Mouse (Mus musculus): Measurements from ENCODE around the gene Madcam1. TPM values are rescaled to one million over a fixed set of nuclear protein-coding genes. Genes with fewer than 3 reads are reported as not detected.
"Not testable (repeated sequence)": the region's sequence is repeated elsewhere in the genome, so short reads cannot be mapped to it uniquely, and the experiment has no call there.

Madcam1 gene
- polyA plus RNA-seq, 1 experiment = not detected

- Histone ChIP-seq H3K27ac (ENCODE audit: insufficient read depth, low read length) (peak overlapping the region; percentile 84), H3K4me3 (ENCODE audit: insufficient read depth, low read length) (no peak overlapping the region), H3K4me1 (ENCODE audit: control insufficient read depth, insufficient read depth, low read length) (no peaks in the 10 kb centered on the region; the same call in 1 of the 2 replicates)
- TF ChIP-seq POLR2A (IDR thresholded peaks at IDR 0.05; ENCODE audit: extremely low read depth, insufficient read depth, low read length) (no peak), CTCF (IDR thresholded peaks at IDR 0.05; ENCODE audit: extremely low read depth, insufficient read depth, low read length) (no peak)
Observed at GRCm38 (mm10) chr10:79696129-79696651, 31.8 kb downstream of the Madcam1 start.

GRCm38 (mm10) chr10:79697916-79698315, 33.6 kb downstream of the Madcam1 start:
- Histone ChIP-seq H3K4me3 (ENCODE audit: insufficient read depth, low read length) (no peak overlapping the region), H3K4me1 (ENCODE audit: control insufficient read depth, insufficient read depth, low read length) (no peaks in the 10 kb centered on the region; the same call in 1 of the 2 replicates), H3K27ac (ENCODE audit: insufficient read depth, low read length) (no peak overlapping the region)
- TF ChIP-seq POLR2A (IDR thresholded peaks at IDR 0.05; ENCODE audit: extremely low read depth, insufficient read depth, low read length) = no peak
- TF ChIP-seq CTCF (IDR thresholded peaks at IDR 0.05; ENCODE audit: extremely low read depth, insufficient read depth, low read length) = no peak

GRCm38 (mm10) chr10:79698459-79698858, 34.1 kb downstream of the Madcam1 start:
- H3K27ac ChIP-seq (ENCODE audit: insufficient read depth, low read length) = peak overlapping the region; percentile 62
- no peaks in the 10 kb centered on the region; the same call in 1 of the 2 replicates for H3K4me1 ChIP-seq (ENCODE audit: control insufficient read depth, insufficient read depth, low read length)
- TF ChIP-seq CTCF (IDR thresholded peaks at IDR 0.05; ENCODE audit: extremely low read depth, insufficient read depth, low read length) = no peak
- H3K4me3 ChIP-seq (ENCODE audit: insufficient read depth, low read length) = no peak overlapping the region

GRCm38 (mm10) chr10:79700676-79701075, 36.3 kb downstream of the Madcam1 start:
- Histone ChIP-seq H3K4me3 (ENCODE audit: insufficient read depth, low read length) (no peak overlapping the region), H3K27ac (ENCODE audit: insufficient read depth, low read length) (peak overlapping the region; percentile 49), H3K4me1 (ENCODE audit: control insufficient read depth, insufficient read depth, low read length) (peaks cover 3% of the 10 kb centered on the region)
- TF ChIP-seq POLR2A (IDR thresholded peaks at IDR 0.05; ENCODE audit: extremely low read depth, insufficient read depth, low read length) (no peak), CTCF (IDR thresholded peaks at IDR 0.05; ENCODE audit: extremely low read depth, insufficient read depth, low read length) (no peak)

- Histone ChIP-seq H3K4me3 (ENCODE audit: insufficient read depth, low read length) (no peak overlapping the region), H3K4me1 (ENCODE audit: control insufficient read depth, insufficient read depth, low read length) (peaks cover 7% of the 10 kb centered on the region), H3K27ac (ENCODE audit: insufficient read depth, low read length) (peak overlapping the region; percentile 49)
- TF ChIP-seq CTCF (IDR thresholded peaks at IDR 0.05; ENCODE audit: extremely low read depth, insufficient read depth, low read length) (no peak), POLR2A (IDR thresholded peaks at IDR 0.05; ENCODE audit: extremely low read depth, insufficient read depth, low read length) (no peak)
Observed at GRCm38 (mm10) chr10:79701443-79702129, 37.2 kb downstream of the Madcam1 start.

GRCm38 (mm10) chr10:79702970-79703369, 38.6 kb downstream of the Madcam1 start:
- not testable (repeated sequence) for H3K4me3 ChIP-seq (ENCODE audit: insufficient read depth, low read length); H3K27ac ChIP-seq (ENCODE audit: insufficient read depth, low read length); H3K4me1 ChIP-seq (ENCODE audit: control insufficient read depth, insufficient read depth, low read length)

GRCm38 (mm10) chr10:79703541-79703940, 39.2 kb downstream of the Madcam1 start:
- Histone ChIP-seq H3K27ac (ENCODE audit: insufficient read depth, low read length) (no peak overlapping the region), H3K4me3 (ENCODE audit: insufficient read depth, low read length) (peak overlapping the region; percentile 83; the same call in 1 of the 2 replicates), H3K4me1 (ENCODE audit: control insufficient read depth, insufficient read depth, low read length) (peaks cover 8% of the 10 kb centered on the region)
- TF ChIP-seq POLR2A (IDR thresholded peaks at IDR 0.05; ENCODE audit: extremely low read depth, insufficient read depth, low read length) (no peak), CTCF (IDR thresholded peaks at IDR 0.05; ENCODE audit: extremely low read depth, insufficient read depth, low read length) (no peak)

- H3K27ac ChIP-seq (ENCODE audit: insufficient read depth, low read length) = peak within 1 kb of the TSS; percentile 90
- TF ChIP-seq CTCF (IDR thresholded peaks at IDR 0.05; ENCODE audit: extremely low read depth, insufficient read depth, low read length) (peak; percentile 38), POLR2A (IDR thresholded peaks at IDR 0.05; ENCODE audit: extremely low read depth, insufficient read depth, low read length) (peak; percentile 91)
- peak within 1 kb of the TSS; percentile 83 for H3K4me3 ChIP-seq (ENCODE audit: insufficient read depth, low read length)
- H3K4me1 ChIP-seq (ENCODE audit: control insufficient read depth, insufficient read depth, low read length) = peaks cover 8% of the 10 kb centered on the region
Observed at GRCm38 (mm10) chr10:79704065-79704969, 40.0 kb downstream of the Madcam1 start, which contains the start of gene Bsg. TSS of gene Bsg (plus strand) at chr10:79704491.

- no peak for TF ChIP-seq CTCF (IDR thresholded peaks at IDR 0.05; ENCODE audit: extremely low read depth, insufficient read depth, low read length)
- no peak for TF ChIP-seq POLR2A (IDR thresholded peaks at IDR 0.05; ENCODE audit: extremely low read depth, insufficient read depth, low read length)
- peak overlapping the region; percentile 90; the same call in 1 of the 2 replicates for H3K27ac ChIP-seq (ENCODE audit: insufficient read depth, low read length)
- H3K4me1 ChIP-seq (ENCODE audit: control insufficient read depth, insufficient read depth, low read length) = peaks cover 8% of the 10 kb centered on the region
- peak overlapping the region; percentile 83 for H3K4me3 ChIP-seq (ENCODE audit: insufficient read depth, low read length)
Observed at GRCm38 (mm10) chr10:79704970-79705360, 40.6 kb downstream of the Madcam1 start.
